Mouse (Mus musculus): ENCODE measurements around the gene Kif3b. TPM values are rescaled to one million over a fixed set of nuclear protein-coding genes. Genes with fewer than 3 reads are reported as not detected.
"Not testable (repeated sequence)": the region's sequence is repeated elsewhere in the genome, so short reads cannot be mapped to it uniquely, and the experiment has no call there.

Kif3b gene
- 1 to 10 TPM; 7.3 to 8.9 TPM for total RNA-seq (2021)

DNA sequence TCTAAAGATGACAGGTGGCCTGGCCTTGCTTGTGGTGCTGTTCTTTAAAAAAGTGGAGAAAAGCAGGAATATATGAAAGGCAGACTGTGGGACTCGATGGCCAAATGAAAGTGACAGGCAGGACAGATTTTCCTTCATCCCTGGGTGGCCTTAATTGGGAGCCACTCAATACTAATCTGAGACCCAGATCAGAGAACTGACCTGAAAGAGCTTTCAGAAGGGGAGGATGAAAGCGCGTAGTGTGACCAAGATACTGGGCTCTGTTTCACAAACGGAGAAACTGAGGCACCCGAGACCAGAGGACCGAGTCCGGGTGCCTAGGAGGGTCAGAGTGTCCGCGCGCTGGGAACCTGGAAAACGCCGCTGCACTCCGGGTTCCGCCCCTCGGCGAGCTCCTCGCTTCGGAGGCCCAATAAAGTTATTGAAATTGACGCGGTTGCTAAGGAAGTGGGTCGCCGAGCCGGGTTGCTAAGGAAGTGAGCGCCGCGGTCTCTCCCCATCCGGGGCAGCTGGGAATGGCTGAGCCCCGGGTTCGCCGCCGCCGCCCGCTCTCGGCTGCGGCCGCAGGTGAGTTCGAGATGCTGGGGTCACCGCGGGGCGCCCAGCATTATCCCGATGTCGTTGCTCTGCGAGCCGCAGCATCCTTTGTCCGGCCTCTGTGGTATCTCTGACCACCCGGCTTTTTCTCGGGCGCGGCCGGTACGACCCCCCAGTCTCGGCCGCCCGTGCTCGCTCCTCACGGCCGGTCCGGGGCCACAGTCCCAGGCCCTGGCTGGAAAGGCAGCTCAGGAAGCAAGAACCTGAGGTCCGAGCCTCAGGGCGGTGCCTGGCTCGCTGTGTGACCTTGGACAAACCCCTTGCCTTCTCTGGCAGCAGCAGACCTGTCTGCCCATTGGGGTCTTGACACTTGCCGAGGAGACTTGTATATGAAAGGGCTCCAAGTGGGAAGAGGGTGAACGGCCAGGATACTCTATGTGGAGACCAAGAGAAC, at the start of gene Kif3b:
Gene Kif3b (plus strand): TSS at position 476 of the 991 bp plus-strand sequence.
- intact Hi-C loops (cut with DNase I): no loop called here
- DNase-seq: peak; percentile 85 to 88

DNA sequence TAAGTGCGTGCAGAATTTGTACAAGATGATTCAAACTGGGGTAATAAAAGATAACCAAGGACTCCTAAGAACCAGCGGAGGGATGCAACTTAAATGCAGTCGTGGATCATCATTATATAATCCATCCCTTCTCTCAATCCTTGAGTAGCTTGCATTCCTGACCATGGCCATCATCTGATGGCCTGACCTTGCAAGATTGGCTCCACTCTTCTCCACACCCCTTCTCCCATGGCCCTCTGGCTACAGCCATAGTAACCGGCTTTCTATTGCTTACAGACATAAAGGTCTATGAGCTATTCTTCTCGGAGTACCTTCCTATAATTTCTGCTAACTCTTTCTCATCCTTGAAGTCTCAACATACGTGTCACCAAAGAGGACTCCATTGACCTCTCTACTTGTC, 49.1 kb upstream of the Kif3b start:
- no peak for DNase-seq
- intact Hi-C loops (cut with DNase I): loop anchor here (5.0 kb wide), 3 partner anchors 95 to 205 kb away; no protein-coding TSS in a partner anchor

DNA sequence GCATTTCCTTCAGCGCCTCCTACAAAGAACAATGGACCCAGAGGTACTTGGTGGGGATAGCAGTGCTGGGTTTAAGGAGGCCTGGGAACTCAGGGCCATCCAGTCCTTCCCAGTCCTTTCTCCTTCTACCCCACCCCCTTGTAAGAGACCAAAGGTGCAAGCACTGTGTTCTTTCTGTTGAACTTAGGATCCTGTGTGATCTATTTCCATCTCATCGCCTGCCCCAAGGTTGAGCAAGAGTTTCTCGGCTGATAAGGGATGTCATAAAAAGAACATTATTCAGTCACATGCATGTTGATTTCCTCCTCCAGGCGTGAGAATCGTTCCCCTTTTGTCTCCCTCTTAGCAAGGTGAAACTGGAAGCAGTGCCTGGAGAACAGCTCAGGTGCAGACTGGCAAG, 41.5 kb upstream of the Kif3b start:
- intact Hi-C loops (cut with DNase I): no loop called here
- DNase-seq: no peak

DNA sequence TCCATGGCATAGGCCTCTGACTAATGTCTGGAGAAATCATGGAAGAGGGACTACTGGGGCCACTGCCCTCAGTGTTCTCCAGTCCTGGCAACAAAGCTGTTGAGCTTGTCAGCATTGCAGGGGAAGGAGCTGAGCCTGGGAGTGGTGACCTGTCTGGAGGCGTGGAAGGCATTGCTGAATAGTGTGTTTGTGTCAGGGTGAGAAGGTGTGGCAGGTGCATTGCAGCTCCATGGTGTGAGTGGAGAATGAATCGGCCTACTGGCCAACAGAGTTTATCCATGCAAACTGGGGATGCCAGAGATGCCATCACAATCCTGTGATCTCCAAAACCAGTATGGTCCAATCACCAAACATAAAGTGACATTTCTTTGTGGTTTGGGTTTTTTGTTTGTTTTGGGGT, 34.6 kb upstream of the Kif3b start:
- no peak for DNase-seq
- intact Hi-C loops (cut with DNase I): no loop called here

DNA sequence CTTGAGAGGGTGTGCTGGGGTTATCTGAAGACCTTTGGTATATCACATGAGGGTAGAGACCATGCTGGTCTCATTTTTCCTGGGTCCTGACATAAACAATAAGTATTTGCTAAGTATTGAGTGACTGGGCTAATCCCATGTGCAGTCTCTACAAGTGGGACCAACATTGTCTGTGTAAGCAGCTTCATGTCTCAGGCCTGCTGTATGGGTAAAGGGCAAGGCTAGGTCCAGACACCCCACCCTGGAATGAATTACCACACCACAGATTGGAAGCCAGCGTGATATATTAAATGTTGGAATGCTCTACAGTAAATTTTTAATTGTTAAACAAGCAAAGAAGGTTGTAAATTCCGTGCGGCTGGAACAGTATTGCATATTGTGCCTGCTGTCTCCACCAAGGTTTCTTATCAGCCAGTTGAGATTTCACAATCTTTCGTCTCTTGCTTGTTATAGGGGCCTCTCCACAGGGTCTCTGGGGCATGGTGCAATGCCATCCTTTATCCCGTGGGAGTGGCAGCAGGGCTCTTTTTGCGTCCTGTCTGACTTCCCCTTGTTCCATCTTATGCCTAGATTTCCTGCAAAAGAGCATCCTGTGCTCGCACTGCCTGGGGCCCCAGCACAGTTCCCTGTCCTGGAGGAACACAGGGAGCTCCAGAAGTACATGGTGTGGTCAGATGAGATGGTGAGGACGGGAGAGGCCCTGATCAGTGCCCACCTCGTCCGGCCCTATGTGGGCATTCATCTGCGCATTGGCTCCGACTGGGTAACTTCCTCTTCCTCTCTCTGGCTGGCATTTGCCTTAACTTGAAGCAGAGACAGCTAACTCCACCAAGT, 32.0 kb upstream of the Kif3b start:
- intact Hi-C loops (cut with DNase I): no loop called here
- peak in 1 of 2 experiments; percentile 6 for DNase-seq

DNA sequence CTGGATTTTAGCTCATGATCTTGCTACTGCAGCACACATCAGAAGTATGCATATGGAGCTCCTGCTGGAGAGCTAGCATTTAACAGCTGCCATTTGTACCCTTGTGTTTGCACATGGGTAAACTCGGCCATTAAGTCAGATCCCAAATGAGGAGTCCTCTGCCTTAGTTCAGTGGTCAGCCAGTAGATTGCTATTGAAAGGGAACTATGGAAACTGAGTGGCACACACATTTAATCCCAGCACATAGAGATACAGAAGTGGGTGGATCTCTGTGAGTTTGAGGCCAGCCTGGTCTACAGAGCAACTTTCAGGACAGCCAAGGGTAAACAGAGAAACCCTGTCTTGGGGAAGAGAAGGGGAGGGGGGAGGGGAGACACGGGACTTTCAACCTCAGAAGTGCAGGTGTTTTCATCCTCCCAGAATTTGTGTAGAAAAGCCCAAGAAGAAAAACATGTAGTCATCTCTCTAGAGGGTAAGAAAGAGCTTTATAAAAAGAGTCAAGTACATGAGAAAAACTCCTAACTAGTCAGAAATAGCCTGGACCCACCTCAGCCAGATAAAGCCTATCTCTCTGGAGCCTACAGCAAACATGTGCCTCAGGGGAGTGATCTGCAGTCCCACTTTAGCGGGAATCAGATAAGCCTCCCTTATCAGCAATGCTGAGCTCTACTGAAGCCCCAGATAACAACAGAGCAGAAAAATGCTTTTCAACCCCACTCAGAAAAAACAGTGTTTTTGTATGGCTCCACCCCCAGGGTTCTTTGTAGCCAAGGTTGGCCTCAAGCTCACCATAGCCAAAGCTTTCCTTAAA, 31.1 kb upstream of the Kif3b start:
- DNase-seq: no peak
- intact Hi-C loops (cut with DNase I): no loop called here

DNA sequence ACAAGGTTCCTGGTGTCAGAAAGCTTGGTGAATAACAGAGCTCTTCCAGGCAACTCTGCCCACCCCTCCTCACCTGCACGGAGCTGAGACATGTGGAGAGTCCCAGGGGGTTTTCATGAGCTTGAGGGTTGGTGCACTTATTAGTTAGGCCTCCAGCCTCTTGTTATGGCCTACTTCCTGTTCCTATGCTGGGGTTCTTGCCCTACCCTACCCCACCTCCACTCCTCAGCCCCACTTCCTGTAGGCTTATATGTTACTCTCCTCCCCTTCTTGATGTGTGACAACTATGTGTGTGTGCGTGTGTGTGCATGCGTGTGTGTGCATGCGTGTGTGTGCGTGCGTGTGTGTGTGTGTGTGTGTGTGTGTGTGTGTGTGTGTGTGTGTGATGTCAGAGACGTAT, 28.2 kb upstream of the Kif3b start:
- no peak for DNase-seq
- intact Hi-C loops (cut with DNase I): no loop called here

DNA sequence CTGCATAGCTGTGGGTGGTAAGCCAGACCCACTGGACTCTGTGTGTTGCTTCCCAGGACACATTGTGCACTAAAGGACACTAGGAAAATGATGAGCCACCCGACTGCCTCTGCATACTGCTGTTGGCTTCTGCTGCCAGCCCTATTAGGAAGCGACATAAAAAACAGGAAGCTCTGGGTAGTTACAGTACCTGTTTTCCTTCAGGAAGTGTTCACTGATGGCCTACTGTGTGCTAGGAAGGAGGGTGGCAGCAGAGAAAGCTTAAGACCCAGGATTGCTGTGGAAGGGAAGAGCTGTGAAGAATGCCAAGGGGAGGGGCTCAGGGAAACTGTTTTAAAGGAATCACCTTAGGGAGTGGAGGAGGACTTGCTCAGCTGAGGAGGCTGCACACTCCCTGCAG, 23.9 kb upstream of the Kif3b start:
- DNase-seq: no peak

DNA sequence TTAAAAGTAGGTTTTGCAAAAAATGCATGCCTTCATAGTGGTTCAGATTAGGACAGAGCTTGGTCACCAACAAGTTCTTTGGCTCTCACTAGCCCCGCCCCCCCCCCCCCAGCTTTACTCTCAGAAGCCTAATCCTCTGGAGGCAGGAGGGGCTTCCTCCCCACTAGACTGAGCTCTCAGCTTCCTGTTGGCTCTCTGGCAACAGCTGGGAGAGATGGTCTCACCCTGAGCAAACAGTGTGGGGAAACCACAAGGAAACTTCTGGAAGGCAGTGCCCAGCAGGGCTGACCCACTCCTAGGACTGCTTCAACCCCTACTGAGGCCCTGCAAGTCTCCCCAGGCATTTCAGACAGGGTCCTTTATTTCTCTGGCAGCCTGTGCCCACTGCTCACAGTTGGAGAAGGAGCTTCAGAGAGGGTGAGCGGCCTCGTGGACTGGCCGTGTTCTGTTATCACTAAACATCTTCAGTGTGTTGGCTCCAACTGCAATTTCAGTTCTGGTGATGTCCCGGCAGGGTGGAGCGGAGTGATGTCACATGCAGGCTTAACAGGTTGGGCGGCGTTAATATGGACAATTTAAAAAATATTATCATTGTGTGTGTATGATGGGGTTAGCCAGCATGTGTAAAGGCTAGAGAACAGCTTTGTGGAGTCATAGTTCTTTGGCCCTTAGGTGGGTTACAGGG, 20.8 kb upstream of the Kif3b start:
- DNase-seq; intact Hi-C loops (cut with DNase I): not testable (repeated sequence)

More for the DNA sequence above, 23.9 kb upstream of the Kif3b start:
- intact Hi-C loops (cut with DNase I): no loop called here

DNA sequence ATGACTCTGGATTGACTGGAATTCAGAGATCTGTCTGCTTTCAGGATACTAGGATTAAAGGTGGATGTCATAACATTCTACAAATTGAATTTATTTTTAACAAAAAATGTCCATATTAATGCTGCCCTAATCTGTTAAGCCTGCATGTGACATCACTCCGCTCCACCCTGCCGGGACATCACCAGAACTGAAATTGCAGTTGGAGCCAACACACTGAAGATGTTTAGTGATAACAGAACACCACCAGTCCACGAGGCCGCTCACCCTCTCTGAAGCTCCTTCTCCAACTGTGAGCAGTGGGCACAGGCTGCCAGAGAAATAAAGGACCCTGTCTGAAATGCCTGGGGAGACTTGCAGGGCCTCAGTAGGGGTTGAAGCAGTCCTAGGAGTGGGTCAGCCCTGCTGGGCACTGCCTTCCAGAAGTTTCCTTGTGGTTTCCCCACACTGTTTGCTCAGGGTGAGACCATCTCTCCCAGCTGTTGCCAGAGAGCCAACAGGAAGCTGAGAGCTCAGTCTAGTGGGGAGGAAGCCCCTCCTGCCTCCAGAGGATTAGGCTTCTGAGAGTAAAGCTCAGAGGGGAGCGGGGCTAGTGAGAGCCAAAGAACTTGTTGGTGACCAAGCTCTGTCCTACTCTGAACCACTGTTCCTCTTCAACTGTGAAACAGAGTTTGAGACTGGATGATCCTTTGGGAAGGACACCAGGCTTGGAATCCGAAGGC, 16.9 kb upstream of the Kif3b start:
- intact Hi-C loops (cut with DNase I); DNase-seq: not testable (repeated sequence)

DNA sequence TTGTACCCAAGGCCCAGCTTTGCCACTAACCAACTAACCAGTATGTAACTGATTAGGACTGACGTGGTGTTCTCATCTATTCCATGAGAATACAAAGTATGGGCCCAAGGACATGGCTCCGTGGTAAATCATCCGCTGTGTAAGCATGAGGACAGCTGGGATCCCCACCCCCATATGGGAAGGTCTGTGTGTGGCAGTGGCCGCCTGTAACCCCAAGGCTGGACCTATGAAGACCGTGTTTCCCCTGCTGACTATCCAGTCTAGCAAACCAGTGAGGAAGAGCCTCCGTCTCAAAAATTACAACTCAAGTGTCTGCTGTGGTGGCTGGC, 16.3 kb upstream of the Kif3b start:
- DNase-seq: no peak
- intact Hi-C loops (cut with DNase I): no loop called here

DNA sequence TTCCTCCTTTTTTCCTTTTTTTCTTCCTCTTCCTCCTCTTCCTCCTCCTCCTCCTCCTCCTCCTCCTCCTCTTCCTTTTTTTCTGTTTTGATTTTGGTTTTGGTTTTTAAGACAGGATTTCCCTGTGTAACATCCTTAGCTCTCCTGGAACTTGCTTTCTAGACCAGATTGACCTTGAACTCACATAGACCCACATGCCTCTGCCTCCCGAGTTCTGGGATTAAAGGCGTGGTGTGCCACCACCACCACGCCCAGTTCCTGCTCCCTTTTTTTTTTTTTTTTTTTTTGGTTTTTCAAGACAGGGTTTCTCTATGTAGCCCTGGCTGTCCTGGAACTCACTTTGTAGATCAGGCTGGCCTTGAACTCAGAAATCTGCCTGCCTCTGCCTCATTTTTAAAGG, 15.6 kb upstream of the Kif3b start:
- intact Hi-C loops (cut with DNase I); DNase-seq: not testable (repeated sequence)

DNA sequence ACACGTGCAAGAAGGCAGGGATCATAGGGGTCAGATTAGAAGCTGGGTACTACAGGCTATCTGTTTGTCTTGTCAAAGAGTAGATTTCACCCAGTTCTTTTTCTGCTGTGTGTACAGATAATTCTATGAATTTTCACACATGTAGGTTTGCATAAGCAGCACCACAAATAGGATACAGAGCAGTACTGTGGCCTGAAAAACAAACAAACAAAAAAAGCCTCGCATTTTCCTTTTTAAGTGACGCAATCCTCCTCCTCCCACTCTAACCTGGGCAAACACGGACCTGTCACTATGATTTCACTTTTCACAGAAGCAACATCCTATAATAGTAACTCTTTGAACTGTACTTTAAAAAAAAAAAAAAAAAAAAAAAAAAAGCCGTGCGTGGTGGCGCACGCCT, 14.8 kb upstream of the Kif3b start:
- DNase-seq: no peak
- intact Hi-C loops (cut with DNase I): no loop called here

DNA sequence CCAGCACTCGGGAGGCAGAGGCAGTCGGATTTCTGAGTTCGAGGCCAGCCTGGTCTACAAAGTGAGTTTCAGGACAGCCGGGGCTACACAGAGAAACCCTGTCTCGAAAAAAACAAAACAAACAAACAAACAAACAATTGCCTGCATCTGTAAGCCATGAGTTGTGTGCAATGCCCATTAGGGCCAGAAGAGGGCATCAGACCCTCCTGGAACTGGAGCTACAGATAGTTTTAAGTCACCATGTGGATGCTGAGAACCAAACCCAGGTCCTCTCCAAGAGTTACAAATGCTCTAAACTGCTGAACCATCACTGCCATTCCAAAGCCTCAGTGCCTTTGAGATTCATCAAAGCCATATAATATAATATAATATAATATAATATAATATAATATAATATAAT, 14.4 kb upstream of the Kif3b start:
- intact Hi-C loops (cut with DNase I); DNase-seq: not testable (repeated sequence)

DNA sequence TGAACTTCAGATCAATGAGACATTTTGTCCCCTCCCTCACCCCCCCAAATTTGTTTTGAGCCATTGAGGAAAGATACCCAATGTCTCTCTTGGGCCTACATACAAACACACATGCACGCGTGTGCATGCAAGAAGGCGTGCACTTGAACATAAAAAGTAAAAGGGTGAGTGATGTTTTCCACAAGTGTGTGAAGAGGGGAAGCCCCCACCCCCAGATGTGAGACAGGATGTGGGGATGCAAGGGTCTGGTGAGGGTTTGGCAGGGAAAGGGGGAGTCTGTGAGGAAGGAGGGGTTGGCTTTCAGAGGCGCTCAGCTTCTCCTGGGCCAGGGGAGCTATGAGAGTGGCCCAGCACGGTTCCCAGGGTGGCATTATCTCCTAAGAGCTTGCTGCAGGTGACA, 12.9 kb upstream of the Kif3b start:
- intact Hi-C loops (cut with DNase I): no loop called here
- DNase-seq: no peak

DNA sequence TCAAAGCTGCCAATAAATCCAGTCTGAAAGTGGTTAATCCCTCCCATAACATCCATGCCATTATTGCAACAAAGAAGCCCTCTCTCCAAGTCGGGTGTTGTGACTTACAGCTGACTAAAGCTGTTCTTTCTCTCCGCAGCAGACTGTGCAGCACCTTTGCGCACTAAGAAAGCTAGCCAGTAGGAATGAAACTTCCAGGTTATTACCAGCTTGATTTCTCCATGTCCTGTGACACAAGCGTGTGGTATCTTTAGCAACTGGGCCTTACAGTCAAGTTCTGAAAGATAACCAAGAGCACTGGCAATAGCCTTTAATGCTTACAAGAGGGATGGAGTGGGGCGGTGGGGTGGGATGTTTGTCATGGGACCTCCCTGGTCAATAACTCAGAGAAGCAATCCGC, 7.3 kb upstream of the Kif3b start:
- intact Hi-C loops (cut with DNase I): no loop called here

DNA sequence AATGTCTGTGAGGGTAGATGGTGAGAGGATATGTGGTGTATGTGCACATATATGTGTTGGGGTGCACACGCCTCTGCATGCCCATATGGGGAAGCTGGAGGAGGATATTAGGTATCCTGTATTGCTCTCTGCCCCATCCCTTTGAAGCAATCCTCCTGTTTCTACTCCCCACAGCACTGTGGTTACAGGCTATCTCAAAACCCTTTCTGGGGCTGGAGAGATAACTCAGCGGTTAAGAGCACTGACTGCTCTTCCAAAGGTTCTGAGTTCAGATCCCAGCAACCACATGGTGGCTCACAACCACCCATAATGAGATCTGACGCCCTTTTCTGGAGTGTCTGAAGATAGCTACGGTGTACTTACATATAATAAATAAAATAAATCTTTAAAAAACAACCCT, 4.7 kb upstream of the Kif3b start:
- intact Hi-C loops (cut with DNase I): no loop called here
- no peak for DNase-seq

More for the DNA sequence above, 7.3 kb upstream of the Kif3b start:
- DNase-seq: no peak

DNA sequence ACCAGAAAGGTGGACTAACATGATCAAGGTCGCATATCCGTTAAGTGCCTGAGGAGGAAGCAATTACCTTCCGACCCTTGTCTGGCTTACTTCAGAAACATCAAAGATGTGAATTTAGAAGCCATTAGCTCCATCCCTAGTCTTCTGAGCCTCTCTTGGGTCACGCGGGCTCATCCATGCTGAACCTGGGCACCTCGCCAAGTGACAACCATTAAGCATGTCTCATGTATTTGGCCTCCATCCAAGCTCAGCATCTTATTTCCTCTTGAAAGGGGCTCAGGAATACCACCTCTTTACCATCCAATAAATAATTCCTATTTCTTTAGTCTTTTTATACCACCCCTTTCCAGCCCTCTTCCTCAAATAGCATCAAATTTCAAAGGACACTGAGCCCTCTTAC, 3.4 kb upstream of the Kif3b start:
- intact Hi-C loops (cut with DNase I): no loop called here
- no peak for DNase-seq

DNA sequence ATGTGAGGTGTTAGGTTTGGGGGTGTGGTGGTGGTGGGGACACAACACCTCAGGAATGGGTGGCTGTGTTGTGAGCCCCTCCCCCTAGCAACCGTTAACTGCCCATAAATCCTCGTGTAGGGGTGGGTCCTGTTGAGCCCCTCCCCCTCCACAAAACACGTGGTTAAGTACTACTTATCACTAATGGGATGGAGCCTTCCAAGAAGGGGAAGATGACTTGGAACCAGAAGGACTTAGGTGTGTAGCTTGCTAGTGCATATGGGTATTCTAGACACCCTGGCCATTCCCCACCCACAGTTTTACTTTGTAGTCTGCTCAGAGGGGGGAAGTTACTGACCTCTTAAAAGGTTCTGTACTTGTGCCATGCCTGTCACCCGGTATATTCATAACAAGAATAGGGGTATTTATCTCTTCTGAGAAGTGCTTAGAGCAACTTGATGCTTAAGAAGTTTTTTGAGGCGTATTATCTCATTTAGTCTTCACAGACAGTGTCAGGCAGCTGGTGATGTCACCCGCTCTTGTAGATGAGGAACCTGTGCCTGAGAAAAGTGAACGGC, 1.2 kb downstream of the Kif3b start:
- intact Hi-C loops (cut with DNase I): loop anchor here (2.0 kb wide), 1 partner anchor 52 kb away; the partner anchor contains the start of gene Asxl1

More for the DNA sequence above, 1.2 kb downstream of the Kif3b start:
- DNase-seq: peak in 1 of 2 experiments; percentile 6
